Mouse (Mus musculus) layer of hippocampus, adult 18-20 months (tissue): Measurements from ENCODE around the gene Greb1. TPM values are rescaled to one million over a fixed set of nuclear protein-coding genes. Genes with fewer than 3 reads are reported as not detected.

Experiments used
- DNase-seq, 2 experiments: peaks; one replicate each; pipeline ENCODE4 v3.0.0; 2022; ENCODE audit warnings: low spot score in 2 of 2
- long read RNA-seq: library from polyadenylated mRNA; stranded (forward); transcript quantifications from one replicate; pipeline ENCODE4 v2.0.0, GENCODE M21; 2021
- total RNA-seq, 2 experiments: library from RNA; stranded (reverse); gene quantifications; 2 replicates each; pipeline ENCODE4 v1.2.3; 2021

Gene Greb1
- under 1 TPM; 0.28 to 0.72 TPM for total RNA-seq
- long read RNA-seq, partial matches to known transcripts = 0 of 1 reads
- long read RNA-seq, other reads (novel, unspliced or antisense) = 1 of 1 reads

DNA sequence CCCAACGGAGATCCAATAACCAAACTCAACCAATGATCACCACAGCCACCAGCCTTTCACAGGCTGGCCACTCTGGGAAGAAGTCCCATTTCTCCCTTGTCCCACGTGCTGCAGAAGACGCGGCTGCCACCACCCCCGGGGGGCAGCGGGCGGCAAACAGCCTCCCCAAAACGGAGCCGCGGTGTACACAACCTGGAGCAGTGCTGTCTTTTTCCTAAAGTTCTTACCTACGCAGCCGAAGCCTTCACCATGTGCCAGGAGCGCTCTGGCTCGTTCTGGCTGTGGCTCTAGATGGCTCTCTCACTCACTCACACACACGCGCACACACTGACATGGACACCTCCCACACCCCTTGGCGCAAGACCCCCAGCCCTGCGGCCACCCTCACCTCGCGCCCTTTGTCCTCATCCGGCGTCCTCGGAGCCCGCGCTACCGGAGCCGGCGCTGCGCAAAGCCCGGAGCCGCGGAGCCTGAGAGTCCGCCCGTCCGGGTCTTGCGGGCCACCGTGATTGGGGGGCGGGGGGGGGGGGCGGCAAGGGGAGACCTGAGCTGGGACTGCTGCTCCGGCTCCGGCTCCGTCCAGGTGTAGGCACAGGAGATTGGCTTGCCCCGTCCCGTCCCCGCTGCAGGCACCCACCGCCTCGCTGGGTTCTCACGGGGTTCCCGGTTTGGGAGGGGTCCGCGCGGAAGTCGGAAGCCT is at the start of gene Greb1:
Greb1 (minus strand) TSS at position 628 of the 700 bp plus-strand sequence.
- DNase-seq = no peak

DNA sequence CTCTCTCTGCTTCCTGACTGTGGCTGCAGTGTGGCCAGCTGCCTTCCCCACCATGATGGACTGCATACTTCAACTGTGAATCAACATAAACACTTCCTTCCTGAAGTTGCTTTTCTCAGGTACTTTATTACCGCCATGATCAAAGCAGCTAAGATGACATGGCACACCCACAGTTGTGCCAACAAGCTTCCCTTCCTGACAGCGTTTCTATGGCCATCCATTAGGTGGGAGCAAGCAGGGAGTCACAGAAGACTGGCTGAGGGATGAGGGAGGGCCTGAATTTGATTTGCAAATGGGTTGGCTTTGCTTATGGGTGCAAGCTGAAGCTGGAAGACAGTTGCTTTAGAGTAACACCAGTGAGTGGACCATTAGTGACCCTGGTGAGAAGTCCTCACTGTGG is 49.1 kb upstream of the Greb1 start:
- no peak for DNase-seq

DNA sequence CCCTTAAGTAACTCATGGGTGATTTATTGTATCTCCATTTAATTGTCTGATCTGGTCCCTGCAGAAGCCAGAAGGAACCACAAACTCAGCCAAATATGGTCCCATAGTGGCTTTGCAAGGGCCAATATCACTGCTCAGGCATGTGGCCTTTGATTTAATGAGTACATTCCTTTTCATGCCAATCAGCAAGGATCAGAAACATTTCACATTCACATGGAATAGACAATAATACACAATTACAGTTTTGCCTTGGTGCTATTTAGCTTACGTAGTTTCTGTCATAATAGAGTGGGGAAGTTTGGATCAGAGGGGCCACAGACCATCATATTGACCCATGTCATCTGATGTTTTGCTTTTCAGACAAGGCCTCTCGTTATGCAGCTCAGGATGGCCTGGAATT is 47.8 kb upstream of the Greb1 start:
- DNase-seq = no peak

DNA sequence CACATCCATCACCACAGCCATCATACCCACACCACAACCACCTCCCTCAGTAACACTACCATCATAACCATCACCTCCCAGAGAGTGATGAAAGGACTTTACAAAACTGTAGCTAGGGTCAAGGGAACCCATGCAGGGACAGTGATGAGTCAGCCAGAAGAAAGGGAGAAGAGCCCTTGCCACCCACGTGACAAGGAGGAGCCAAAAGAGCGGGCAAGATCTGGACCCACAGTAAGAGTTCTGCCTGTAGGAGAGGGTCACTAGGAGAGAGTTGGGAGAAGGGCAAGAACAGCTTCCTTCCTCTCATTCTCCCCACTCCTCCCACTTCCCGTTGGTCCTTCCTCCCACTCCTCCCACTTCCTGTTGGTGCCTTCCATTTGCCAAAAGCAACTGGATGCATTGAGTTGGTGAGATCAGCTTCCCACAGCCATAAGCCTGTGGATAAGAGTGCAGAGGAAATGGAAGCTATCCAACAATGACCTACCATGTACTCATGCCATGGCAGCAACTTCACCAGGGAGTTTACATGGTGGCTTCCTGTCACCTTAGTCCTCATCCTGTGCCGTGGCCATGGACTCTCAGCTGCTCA is 46.6 kb upstream of the Greb1 start:
- no peak for DNase-seq

DNA sequence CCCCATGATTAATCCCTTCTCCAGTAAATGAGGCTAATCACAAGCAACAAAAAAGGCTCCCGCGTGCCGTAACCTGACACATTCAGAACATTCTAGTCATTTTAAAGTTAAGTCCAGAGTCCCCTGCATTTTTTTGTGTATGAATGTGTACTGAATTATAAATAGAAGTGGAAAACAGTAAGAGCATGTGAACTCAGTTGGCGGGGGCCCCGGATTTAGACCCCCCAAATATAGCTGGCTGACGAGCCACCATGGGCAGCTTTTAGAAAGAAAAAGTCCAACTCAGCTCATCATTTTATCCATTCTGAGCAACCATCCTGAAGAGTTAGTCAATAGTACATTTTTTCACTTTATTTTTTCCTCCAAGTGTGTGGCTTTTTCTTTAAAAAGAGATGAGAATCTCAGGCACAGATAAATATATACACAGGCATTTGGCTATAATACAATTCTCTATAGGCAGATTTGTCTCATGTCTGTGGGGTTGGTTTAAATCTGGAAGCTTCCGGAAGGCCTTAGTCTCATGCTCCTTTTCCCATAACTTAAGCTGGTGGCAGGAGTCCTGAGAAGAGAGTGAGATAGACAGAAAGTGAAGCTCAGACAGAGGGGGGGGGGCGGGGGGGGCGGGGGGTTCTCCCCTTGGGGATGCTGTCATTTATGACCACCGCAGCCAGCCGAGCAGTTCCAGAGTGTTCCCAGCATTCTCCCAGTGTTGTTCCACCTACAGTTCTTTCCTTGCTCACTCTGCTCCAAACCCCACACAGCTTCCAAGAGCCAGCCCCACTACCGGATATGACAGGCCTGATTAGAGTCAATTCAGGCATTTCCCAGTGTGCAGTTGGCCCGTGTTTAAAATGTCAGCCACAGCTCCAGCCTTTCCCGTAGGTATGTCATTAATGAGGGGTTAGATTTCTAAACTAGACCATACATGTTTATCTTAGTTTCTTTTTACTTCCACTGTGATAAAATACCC is 44.2 kb upstream of the Greb1 start:
- DNase-seq = peak in 1 of 2 experiments; percentile 42

DNA sequence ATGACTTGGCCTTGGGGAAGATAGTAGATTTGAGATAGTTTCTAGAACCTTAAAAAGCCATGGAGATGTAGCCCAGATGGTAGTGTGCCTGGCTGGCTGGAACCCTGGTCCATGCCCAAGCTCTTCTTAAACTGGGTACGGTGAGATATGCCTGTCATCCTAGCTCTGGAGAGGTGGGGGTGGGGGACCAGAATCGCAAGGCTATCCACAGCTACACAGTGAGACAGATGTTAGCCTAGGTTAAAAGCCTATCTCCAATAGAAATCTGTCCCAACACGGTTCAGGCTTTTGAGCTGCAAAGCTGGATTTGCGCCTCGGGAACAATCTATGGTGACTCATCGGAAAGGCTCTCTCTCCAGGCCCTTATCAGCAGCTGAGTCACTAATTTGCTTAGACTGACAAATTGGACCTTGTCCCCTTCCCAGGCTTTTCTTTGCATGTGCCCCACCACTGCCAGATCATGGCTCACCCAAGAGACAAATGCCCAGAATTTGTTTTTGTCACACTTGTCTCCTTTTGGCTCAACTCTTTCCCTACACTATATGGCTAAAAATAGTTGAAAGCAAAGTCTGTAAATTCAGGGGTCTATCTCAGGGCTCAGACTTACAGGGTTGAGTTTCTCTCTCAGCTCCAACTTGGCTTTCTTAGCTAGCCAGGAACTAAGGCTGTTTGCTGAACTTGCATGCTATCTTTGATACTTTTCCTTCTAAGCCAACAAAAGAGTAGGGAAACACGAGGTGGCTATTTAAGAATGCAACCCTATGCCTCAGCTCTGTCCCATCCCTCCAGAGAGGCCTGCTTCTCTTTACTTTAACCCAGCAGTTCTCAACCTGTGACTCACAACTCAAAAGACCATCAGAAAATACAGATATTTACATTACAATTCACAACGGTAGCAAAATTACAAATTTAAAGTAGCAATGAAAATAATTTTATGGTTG is 40.4 kb upstream of the Greb1 start:
- no peak for DNase-seq

DNA sequence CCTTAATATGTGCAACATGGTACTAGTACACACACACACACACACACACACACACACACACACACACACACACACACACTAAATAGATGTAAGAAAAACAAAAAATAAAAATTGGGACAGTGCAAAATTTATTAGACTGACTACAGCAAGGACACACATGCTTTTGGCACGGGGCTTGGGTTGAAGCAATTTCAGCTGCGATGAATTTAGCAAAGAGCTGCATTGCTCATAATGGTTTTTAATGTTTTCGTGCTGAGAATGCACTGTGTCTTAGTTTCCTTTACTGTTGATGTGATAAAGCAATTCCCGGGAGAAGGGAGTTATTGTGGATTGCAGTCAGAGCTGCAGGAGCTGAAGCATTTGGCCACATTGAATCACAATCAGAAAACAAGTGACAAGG is 37.1 kb upstream of the Greb1 start:
- peak in 1 of 2 experiments; percentile 43 for DNase-seq

DNA sequence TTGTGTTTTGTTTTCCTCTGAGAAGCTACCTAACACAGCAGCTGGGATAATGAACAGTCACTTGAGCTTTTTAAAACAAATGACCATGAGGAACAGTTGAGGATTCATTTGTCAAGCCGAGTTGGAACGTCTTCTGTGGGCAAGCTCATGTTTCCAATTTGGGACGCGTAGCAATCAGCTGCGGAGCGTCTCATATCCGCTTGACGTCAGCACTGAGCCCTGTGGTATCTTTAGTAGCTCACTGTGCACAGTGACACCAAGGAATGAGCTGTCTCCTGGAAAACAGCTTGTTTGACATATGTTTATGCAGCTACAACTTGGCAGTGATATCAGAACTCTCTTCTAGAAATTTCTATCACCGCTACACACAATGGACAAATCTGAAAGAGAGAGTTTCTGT is 35.5 kb upstream of the Greb1 start:
- DNase-seq = peak; percentile 76 to 89

DNA sequence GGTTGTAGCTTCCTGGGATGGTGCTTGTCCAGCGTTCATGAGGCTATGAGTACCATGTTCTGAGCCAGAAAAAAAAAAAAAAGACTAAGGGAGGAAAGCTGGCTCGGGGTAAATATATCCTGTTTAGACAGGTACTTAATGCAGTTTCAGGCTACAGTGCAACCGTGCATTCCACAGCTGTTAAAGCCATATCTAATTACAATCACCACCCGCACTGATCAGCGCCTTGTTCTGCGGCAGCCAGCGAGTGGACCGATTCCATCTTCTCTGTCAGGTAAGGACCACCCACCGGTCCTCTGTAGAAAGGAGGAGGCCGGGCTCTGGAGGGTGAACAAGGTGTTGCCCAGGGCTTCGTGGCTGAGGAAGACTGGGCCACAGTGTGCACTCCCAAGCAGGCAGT is 34.0 kb upstream of the Greb1 start:
- no peak for DNase-seq

DNA sequence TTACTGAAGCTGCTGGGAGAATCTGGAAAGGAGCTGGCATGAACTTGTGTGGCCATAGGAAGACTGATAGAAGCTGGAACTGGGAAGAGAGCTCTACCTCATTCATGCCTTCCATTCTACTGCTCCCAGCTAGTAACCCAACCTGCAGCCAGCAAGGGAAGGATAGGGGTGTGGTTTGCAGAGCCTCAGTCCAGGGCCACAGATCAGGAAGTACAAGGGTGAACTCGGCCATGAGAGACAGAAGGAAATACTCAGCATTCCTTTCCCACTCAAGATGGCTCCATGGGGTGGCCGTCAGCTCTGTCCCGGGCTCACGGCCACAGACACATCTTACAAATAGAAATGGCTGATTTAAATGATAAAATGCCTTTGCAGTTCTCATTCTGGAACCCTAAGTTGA is 30.4 kb upstream of the Greb1 start:
- DNase-seq = no peak

DNA sequence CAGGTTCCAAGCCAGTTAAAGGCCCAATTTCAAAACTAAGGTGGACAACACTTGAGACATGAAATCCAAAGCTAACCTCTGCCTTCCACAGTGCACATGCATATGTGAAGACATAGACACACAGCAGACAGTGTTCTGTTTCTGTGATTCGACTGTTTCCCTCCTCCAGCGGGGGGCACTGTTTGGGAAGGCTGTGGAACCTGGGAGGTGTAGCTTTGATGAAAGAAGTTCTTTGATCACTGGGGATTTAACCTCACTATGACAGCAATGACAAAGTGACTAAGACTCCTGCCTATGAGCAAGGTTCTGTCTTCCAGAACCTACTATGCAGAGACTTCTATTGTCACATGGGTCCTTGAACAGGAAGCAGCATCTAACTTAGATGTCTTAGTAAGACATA is 29.1 kb upstream of the Greb1 start:
- no peak for DNase-seq

DNA sequence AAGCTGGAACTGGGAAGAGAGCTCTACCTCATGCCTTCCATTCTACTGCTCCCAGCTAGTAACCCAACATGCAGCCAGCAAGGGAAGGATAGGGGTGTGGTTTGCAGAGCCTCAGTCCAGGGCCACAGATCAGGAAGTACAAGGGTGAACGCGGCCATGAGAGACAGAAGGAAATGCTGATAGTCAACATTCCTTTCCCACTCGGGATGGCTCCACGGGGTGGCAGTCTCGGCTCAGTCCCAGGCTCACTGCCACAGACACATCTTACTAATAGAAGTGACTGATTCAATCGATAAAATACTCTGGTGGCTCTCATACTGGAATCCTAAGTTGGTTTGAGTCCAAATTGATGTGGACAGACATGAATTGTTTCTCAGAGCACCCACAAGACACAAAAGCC is 27.8 kb upstream of the Greb1 start:
- peak; percentile 26 to 75 for DNase-seq

DNA sequence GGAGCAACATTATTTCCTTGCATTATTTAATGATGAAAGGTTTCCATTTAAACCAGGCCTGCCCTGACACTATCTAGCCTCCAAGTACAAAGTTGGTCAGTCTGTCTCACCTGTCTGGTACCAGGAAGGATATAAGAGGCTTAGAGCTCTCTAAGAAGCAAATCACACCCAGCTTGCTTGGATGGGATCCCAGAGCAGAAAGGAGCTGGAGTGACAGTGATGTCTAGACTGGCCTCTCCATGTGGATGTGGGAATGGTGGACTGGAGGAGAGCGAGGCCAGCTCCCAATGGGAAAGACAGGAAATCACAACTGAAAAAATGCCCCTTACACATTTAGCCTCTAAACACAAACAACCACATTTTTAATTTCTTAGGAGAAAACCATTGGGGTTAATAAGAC is 23.0 kb upstream of the Greb1 start:
- no peak for DNase-seq

DNA sequence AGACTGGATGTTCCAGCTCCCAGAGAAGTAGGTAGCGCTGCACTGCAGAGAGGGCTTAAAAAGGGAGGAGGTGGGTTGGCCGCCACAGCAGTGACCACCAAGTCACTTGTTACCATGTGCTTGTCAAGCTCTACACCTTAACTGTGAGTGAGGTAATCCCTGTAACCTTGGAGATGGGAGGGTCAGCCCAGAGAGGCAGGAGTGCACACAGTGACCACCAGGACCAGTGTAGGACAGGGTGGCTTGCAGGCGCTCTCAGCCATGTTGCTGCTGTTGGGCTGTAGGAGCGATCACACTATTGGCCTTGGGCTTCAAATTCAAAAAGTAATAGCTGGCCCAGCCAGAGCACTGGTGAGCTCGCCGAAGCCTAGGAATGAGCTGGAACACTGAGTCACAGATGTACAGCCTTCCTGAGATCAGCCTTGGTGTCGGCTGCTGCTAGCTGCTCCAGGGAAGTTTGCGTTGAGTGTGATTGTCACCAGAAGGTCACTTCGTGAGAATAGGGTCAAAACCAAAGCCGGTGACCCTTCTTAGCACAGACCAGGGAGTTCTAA is 21.6 kb upstream of the Greb1 start:
- no peak for DNase-seq

DNA sequence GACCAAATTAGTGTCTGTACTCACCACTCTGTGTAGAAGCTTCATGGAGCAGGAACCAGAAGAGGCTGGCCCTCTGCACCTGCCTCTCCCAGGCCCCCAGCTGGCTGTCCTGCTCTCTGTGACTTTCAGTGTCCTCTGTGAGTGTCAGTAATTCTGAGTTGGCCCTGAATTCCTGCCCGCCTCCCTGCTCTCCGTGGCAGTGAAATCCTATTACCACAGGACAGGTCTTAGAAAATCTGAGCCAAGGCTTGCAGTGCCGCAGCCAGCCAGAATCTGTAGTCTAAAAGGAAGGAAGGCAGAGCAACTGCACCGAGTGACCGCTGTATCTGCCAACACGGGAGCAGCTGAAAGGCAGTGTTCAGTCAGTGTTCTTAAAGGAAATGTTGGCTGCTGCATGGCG is 20.1 kb upstream of the Greb1 start:
- DNase-seq = no peak

DNA sequence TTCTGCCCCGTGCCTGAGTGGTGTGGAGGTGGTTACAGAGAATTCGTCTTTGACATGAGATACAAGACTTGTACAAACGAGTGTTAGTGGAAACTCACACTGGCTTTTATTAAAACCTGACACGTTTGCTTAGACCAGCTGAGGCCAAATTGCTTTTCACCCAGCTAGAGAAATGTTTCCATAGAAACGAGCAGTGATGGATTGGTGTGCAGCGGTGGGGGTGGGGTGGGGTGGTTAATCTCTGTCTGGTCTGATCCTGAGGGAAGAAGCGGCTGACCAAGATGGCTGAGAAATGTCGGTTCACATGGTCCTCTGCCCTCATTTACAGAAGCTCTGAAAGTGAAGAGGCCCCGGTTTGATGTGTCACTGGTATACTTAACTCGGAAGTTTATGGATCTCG is 17.8 kb upstream of the Greb1 start:
- DNase-seq = no peak

DNA sequence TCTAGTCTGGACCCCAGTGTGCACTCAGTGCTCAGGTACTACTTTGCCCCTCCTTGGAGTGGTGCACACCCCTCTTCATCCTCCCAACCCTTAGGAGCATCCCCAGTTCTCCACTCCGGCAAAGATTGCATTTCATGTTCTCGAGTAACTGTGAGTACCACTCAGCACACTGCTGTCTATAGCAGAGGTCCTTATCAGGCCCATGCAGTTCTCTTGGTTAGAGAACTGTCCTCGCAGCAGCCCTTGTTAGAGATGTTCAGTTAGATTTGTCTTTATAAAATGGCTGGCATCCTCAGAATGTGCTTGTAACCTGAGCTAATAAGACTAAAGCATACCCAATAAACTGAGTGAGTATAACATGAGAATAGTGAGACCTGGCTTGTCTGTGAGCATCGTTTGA is 16.5 kb upstream of the Greb1 start:
- no peak for DNase-seq

DNA sequence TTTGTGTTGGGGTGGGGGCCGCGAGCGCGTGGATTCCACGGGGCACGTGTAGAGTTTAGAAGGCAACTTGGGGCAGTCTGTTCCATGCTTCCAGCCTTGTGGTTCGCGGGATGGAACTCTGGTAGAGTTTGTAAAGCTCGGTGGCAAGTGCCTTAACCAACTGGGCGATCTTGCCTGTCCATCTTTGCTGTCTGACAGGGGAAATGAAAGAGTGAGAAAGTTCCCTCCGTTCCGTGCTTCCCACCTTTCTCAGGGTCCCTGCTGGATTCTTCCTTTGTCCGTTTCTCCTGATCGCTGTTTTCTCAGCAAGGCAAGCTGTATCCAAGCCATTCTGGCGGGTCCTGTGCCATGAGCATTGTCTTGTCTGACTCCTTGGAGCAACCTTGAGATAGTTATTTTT is 10.8 kb upstream of the Greb1 start:
- no peak for DNase-seq

DNA sequence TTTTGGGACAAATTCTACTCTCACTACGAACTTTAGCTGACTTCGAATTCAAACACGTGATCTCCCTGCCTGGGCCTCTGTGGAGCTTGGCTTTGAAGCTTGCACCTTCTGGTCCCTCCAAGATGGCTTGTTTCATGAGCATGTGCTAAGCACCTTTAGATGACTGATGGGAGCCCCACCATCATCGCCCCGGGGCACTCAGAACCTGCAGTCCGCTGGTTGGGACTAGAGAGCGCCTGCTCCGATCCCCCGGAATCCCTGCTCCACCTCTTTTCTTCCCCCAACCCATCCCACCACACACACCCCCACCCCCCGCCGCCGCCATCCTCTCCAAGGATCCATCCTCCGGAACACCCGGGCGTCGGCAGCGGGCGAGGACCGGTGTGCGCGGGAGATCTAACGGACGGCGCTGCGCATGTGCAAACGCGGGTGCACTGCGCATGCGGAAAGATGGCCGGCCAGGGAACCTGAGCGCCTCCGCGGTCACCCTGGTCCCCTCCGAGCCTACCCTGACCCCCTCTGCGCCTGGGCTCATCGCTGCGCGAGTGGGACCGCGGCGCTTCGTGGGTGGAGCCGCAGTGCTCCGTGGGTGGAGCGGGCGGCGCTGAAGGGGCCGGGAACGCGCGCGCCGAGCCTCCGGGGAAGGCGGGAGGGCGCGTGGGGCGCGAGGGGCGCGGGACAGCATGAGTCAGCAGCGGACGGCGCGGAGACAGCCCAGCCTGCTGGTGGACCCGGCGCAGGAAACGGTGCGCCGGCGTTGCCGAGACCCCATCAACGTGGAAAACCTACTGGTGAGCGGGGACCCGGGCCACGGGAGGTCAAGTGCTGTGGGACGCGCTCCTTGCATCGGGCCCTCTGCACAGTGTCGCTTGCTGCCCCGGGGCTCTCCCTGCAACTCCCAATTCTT is 10.1 kb upstream of the Greb1 start, which contains the start of gene E2f6:
E2f6 (plus strand) TSS at position 439 of the 907 bp plus-strand sequence.
- DNase-seq = peak; percentile 72 to 83
